Mouse (Mus musculus): ENCODE data around the gene Aup1. TPM values are rescaled to one million over a fixed set of nuclear protein-coding genes. Genes with fewer than 3 reads are reported as not detected.

The Aup1 gene
- total and polyA plus RNA-seq, 3 experiments: 259 to 500 TPM; not detected in 1

DNA sequence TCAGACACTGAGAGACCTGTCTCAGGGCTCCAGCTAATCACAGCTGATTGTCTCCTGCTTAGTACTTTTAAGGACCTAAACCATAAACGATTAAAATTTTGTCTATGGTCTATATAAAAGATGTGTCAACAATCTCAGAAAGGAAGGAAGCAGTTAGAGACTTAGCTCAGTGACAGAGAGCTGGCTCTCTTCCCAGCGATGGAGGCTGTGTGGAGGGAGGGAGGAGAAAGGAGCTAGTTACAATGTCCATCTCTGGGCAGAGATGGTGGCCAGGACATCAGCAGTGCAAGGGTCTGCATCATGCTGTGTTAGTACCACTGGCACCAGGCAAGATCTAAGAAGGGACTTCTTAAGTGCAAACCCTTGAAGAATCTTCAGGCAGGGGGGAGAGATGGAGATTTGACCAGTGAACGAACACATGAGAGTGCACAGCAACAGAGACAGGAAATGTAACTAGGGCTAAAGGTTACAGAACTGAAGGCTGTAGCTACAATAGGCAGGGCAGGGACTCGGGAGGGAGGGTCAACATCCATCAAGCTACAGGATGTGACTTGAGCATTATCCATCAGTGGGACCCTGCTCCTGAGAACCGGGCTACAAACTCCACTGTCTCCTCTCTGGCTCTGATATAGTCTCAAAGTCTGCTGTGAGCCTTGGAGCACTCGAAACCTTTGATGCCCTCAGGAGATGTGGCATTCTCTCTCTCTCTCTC lies 38.3 kb downstream of the Aup1 start (continued):
- TF ChIP-seq UBTF (IDR thresholded peaks at IDR 0.05; ENCODE audit: borderline replicate concordance, insufficient read depth, low read depth, low read length): no peak
- TF ChIP-seq MAFK (IDR thresholded peaks at IDR 0.05; ENCODE audit: borderline replicate concordance, low read depth, low read length): no peak
- TF ChIP-seq RAD21 (IDR thresholded peaks at IDR 0.05; ENCODE audit: low read depth, low read length): no peak

DNA sequence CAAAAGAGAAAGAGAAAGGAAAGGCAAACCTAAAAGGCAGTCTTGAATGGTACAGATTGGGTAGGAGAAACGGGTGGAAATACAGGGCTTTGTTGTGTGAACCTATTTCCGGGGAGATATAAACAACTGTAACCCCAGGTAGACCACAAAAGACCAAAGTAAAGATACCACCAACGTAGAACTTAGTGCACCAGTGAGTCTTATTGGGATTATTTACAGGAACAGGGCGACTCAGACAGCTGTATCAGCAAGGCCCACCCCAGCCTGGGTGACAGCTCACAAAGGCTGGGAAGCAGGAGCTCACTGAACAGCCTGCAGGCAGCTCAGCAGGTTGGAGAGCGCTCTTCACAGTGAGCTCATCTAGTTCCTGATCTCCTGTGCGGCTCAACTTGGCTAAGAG lies 41.6 kb downstream of the Aup1 start:
- no peak overlapping the region for H3K9ac ChIP-seq (ENCODE audit: control insufficient read depth, low read depth, low read length, poor library complexity, severe bottlenecking)
- TF ChIP-seq SIN3A (IDR thresholded peaks at IDR 0.05; ENCODE audit: low read length) (no peak), RCOR1 (IDR thresholded peaks at IDR 0.05; ENCODE audit: low read depth, low read length) (no peak), KAT2A (conservative IDR thresholded peaks at IDR 0.05; ENCODE audit: low read depth, low read length) (no peak), NELFE (IDR thresholded peaks at IDR 0.05; ENCODE audit: low read depth, low read length) (no peak)
- H3K36me3 ChIP-seq (ENCODE audit: control insufficient read depth in 1 of 2, insufficient read depth in 2 of 2, low read length in 2 of 2): peaks cover 0 to 4% of the 10 kb centered on the region in 2 experiments; a peak in 1 of 4 replicates
- H3K79me2 ChIP-seq (ENCODE audit: control insufficient read depth, insufficient read depth, low read length, poor library complexity): no peaks in the 10 kb centered on the region
- DNase-seq (ENCODE audit: low read depth, low spot score): peak; percentile 59
- H3K4me1 ChIP-seq (ENCODE audit: control insufficient read depth in 1 of 2, insufficient read depth in 2 of 2, low read length in 2 of 2): peaks cover 0 to 5% of the 10 kb centered on the region in 2 experiments; a peak in 3 of 4 replicates
- H3K27me3 ChIP-seq (ENCODE audit: control insufficient read depth in 1 of 2, insufficient read depth in 2 of 2, low read length in 2 of 2): 0 out of 4 replicates have a peak, but pooled peaks cover 0 to 1% of the 10 kb centered on the region in 2 experiments
- H3K9me3 ChIP-seq (replicated peaks; ENCODE audit: insufficient read depth, low read length): no peaks in the 10 kb centered on the region
- H3K4me3 ChIP-seq (ENCODE audit: control insufficient read depth in 1 of 2, insufficient read depth in 1 of 2, low read depth in 2 of 2, low read length in 2 of 2): no peak overlapping the region; a peak in 1 of 4 replicates
- H3K27ac ChIP-seq (ENCODE audit: control insufficient read depth, low read depth, low read length): no peak overlapping the region

DNA sequence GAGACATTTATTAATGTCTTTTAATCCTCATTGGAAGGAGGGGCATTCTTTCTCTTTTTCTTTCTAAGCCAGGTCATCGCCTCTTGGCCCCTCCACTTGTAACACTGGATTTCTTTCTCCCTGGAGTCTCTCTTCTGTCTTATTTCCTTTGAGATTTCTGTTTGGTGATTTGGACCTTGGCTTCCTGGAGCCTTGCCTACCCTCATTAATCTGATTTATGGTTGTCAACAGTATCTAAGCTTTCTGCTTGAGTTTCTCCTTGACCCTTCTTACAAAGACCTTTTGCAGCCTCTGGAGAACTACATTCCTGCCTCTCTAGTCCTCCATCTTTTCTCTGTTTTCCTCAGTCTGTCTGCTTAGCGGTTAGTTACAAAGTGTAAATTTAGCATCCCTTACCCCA lies 44.1 kb downstream of the Aup1 start:
- Histone ChIP-seq H3K4me1 (ENCODE audit: control insufficient read depth in 1 of 2, insufficient read depth in 2 of 2, low read length in 2 of 2) (peaks cover 0 to 7% of the 10 kb centered on the region in 2 experiments; a peak in 3 of 4 replicates), H3K27me3 (ENCODE audit: control insufficient read depth in 1 of 2, insufficient read depth in 2 of 2, low read length in 2 of 2) (0 out of 4 replicates have a peak, but pooled peaks cover 0 to 1% of the 10 kb centered on the region in 2 experiments), H3K36me3 (ENCODE audit: control insufficient read depth in 1 of 2, insufficient read depth in 2 of 2, low read length in 2 of 2) (peaks cover 0 to 8% of the 10 kb centered on the region in 2 experiments; a peak in 2 of 4 replicates), H3K9me3 (replicated peaks; ENCODE audit: insufficient read depth, low read length) (no peaks in the 10 kb centered on the region), H3K79me2 (ENCODE audit: control insufficient read depth, insufficient read depth, low read length, poor library complexity) (peaks cover 12% of the 10 kb centered on the region), H3K4me3 (ENCODE audit: control insufficient read depth in 1 of 2, insufficient read depth in 1 of 2, low read depth in 2 of 2, low read length in 2 of 2) (no peak overlapping the region), H3K9ac (ENCODE audit: control insufficient read depth, low read depth, low read length, poor library complexity, severe bottlenecking) (no peak overlapping the region), H3K27ac (ENCODE audit: control insufficient read depth, low read depth, low read length) (no peak overlapping the region)
- DNase-seq (ENCODE audit: low read depth, low spot score): no peak
- TF ChIP-seq JUND (IDR thresholded peaks at IDR 0.05; ENCODE audit: low read depth, low read length): no peak
- no peak for TF ChIP-seq POLR2A (IDR thresholded peaks at IDR 0.05; ENCODE audit: control insufficient read depth in 1 of 2, insufficient read depth in 1 of 2, low read depth in 1 of 2, low read length in 2 of 2, poor library complexity in 1 of 2)
- TF ChIP-seq MAFK (IDR thresholded peaks at IDR 0.05; ENCODE audit: borderline replicate concordance, low read depth, low read length): no peak
- TF ChIP-seq CHD2 (IDR thresholded peaks at IDR 0.05; ENCODE audit: low read length): no peak
- TF ChIP-seq TAL1 (IDR thresholded peaks at IDR 0.05; ENCODE audit: low read length): no peak
- TF ChIP-seq ZNF384 (IDR thresholded peaks at IDR 0.05; ENCODE audit: low read depth, low read length): no peak
- no peak for TF ChIP-seq E2F4 (IDR thresholded peaks at IDR 0.05; ENCODE audit: borderline replicate concordance, low read depth, low read length)
- no peak for TF ChIP-seq USF2 (IDR thresholded peaks at IDR 0.05; ENCODE audit: borderline replicate concordance in 1 of 2, insufficient read depth in 1 of 2, low read depth in 1 of 2, low read length in 2 of 2)
- no peak for TF ChIP-seq NELFE (IDR thresholded peaks at IDR 0.05; ENCODE audit: low read depth, low read length)
